Mouse (Mus musculus) E14TG2a.4 (cell line): ENCODE measurements around the gene Pced1a.

Source experiments
- CTCF ChIP-seq: conservative IDR thresholded peaks from 2 replicates; pipeline ENCODE4 v1.5.1; 2014; ENCODE audit warnings: low read length
- NANOG ChIP-seq: IDR thresholded peaks from 2 replicates; pipeline ENCODE4 v1.6.1; 2014; ENCODE audit warnings: borderline replicate concordance, low read length, mixed read lengths

DNA sequence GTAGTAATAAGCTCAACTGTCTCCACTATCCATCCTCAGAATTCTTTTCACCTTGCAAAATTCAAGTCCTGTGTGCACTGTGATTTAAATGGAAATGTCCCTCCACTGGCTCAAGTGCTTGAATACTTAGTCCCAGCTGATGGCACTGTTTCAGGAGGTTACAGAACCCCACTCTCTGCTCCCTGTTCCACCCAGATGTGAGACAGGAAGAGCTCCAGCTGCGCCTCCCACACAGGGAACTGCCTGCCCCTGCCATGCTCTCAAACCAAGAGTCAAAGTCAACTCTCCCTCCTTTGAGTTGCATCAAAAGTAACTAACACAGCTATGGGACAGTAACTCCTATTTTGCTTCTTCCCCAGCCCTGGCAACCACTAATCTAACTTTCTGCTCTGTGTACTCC lies 38.3 kb downstream of the Pced1a start:
- TF ChIP-seq CTCF, result no peak
- no peak for TF ChIP-seq NANOG
